Mouse (Mus musculus) spleen, adult 12 weeks (tissue): ENCODE results near the gene Fam234a.

Source experiments
- DNase-seq: peaks from one replicate; pipeline ENCODE4 v3.0.0; 2022; ENCODE audit warnings: low spot score

Gene Fam234a

DNA sequence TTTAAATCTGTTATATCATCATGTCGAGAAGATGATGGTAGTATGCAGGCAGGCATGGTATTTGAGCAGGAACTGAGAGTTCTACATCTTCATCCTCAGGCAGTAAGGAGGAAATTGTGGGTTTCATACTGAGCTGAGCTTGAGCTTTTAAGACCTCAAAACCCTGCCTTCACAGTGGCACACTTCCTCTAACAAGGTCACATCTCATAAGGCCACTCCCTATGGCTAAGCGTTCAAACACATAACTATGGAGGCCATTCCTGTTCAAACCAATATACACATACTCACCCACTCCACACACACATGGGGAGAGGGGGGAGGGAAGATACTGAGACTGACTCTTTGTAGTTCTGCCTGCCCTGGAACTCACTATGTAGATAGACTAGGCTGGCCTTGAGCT lies 76.0 kb downstream of the Fam234a start:
- DNase-seq, result no peak

DNA sequence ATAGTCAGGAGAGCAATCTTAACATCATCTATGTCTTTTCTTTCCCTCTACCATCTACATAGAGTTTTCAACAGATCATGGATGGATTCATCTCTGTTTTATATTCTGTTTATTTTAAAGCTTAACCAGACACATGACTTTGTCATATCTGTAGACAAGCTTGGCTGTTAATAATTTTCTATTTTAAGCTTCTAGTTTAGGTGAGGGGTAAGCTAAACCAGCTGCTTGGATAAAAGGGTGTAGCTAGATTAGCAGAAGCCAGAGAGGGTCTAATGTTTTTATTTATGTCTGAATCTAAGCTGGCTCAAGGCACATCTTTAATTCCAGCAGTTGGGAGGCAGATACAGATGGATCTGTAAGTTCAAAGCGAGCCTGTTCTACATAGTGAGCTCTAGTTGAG lies 81.3 kb downstream of the Fam234a start:
- DNase-seq, result no peak
